Mouse (Mus musculus) NIH3T3 (cell line): ENCODE measurements around the gene Prm2.

Experiments used
- DNase-seq: peaks from one replicate; pipeline ENCODE4 v3.0.0-alpha.2; 2012; ENCODE audit warnings: low read depth

Prm2 gene

DNA sequence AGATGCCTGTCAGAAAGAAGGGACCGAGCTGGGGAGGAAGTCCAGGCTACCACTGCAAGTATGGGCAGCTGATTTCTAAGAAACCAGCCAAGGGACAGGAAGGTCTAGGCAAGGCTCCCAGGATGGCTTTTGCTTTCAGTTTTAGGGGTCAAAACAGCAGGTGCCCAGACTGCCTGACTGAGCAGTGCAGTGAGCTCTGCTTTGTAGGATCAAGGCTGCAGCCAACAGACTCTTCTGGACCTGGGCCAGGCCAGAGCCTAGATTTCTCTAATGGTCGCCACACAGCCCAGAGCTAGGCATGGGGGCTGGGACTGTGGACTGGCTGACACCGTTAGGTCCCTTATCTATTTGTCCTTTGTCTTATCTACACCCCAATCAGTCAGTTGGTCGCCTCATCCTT, 21.2 kb downstream of the Prm2 start:
- no peak for DNase-seq

DNA sequence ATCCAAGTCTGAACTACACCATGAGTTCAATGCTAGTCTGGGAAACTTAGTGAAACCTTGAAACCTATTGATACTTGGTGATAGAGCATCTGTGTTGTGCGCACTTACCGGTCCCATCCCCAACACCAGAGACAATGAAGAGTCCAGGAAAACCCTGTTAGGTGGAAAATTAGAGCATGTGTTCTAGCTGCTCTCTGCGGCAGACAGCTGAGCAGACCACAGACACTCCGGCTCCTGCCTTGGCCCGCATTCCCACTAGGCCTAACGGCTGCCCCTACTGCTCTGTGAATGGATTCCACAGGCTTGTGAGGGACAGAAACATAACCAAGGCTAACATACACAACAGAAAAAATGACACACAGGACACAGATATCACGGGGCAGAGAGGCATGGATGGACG, 22.4 kb downstream of the Prm2 start:
- no peak for DNase-seq

DNA sequence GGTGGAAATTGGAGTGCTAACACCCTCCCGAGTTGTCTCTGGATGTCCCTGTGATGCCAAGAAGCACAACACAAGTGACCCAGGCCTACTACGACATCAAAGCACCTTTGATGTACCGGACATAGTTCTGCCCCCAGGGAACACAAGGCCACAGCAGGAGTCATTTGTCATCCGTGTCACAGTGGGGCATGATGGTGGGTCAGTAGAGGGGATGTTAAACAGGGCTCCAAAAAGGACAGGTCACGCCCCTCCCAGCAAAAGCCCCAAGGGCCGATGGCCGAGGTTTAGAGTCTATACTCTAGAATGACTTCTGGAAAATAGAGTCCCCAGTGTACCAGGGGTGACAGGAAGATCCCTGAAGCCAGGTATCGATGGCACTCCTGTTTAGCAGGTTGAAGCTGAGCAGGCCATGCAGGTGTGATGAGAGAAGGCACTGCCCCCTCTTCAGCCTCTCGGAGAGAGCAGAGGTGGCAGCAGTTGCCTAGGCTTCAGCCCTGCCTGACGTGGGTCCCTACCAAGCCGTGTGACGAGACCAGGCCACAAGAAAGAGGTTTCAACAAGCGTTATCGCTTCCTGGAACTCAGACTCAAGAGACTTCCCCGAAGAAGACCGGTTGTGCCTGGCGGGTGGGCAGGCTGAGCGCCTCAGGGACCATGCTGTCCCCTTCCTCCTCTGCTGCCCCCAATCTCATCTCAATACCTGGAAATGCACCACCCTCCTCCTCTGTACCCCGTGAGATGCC, 24.0 kb downstream of the Prm2 start:
- no peak for DNase-seq

DNA sequence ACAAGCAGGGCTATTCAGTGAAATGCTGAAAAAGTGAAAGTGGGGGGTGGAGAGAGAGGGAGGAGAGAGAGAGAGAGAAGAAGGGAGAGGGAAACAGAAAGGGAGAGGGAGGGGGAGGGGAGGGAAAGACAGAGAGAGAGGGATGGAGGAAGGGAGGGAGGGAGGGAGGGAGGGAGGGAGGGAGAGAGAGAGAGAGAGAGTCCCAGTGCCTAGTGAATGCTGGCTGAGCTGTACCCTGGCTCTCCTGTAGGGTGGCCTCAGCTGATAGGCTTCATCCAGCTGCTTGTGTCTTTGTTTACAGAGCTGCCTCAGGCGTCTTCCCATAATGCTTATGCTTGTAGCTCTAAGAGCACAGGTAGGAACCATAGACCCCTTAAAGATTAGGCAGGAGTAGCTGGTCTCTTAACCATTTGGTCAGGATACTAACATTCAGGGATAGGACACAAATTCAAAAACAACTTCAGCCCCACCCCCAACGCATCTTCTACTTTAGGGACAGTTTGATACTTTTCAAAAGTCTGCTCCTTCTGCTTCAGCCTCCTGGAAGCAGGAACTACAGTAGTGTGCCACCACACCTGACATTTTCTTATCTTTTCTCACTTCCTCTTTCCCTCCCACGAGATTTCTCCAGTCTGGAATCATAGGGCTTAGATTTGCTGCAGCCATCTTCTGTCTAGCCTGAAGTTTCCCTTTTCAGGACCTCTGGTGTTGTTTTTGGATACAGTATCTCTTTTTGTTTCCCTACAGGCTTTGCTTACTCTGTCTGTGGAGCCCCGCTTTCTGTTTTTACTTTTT, 25.2 kb downstream of the Prm2 start:
- peak; percentile 61 for DNase-seq

DNA sequence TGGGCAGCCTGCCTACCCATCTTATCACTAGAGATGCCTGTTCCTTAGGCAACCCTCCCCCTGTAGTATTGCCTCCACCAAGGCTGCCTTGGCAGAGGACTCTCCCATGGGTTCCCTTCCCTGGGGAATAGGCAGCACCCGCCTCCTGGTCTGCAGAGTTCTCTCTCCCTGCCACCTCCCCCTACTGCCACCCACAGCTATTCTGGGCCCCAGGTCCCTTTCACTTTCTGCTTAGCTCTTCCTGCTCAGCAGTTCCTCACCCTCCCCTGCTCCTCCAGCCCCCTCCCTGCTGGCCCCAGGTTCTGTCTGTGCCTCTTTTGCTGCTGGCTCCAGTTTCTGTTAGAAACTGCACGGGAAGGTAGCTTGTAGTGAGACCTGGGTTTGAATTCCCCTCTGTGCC, 26.3 kb downstream of the Prm2 start:
- DNase-seq = no peak

DNA sequence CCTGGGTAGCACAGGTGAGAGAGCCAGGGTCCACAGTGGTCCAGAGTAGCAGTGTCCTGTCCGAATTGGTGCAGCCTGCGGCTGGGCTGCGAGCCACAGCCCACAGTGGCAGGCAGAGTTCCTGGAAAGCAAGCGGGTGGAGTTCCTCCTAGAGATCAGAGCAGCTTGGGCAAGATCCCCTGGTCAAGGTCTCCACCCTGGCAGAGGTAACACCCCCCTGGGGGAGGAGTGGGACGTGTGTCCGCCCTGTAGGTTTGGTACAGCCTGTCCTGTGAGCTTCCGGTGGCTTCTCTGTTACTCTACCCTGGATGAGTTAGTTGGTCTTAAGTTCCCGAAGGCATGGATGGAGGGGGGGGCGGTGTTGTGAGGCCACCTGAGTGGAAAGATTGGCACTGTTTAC, 27.1 kb downstream of the Prm2 start:
- DNase-seq = no peak

DNA sequence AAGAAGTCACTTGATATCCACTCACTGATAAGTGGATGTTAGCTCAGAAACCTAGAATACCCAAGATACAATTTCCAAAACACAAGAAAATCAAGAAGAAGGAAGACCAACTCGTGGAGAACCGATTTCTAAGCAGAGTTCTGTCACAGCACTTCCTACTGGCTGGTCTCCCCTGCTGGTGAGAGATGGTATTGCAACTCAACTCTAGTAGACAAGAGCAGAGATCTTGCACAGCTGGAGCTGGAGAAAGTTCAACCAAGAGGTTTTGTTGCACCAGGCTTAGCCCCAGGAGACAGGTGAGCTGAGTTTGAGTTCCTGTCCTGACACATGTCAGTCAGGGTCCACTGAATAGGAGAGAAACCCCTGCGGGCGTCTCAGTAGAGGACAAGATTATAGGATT, 28.8 kb downstream of the Prm2 start:
- DNase-seq = peak; percentile 84

DNA sequence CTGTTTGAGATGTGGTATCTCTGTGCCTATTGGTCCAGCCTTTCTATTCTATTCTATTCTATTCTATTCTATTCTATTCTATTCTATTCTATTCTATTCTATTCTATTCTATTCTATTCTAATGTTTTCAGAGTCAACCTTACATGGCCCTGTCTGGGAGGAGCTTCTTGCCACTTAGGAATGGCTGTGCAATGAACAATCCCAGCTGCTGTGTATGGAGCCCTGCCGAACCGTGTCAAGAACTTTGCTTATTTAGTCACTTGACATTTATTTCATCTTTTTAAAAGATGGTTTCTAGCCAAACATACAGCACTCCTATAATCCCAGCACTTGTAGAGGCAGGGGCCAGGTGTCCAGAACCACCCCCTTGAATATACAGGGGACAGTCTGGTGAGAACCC, 31.6 kb downstream of the Prm2 start:
- DNase-seq = no peak

DNA sequence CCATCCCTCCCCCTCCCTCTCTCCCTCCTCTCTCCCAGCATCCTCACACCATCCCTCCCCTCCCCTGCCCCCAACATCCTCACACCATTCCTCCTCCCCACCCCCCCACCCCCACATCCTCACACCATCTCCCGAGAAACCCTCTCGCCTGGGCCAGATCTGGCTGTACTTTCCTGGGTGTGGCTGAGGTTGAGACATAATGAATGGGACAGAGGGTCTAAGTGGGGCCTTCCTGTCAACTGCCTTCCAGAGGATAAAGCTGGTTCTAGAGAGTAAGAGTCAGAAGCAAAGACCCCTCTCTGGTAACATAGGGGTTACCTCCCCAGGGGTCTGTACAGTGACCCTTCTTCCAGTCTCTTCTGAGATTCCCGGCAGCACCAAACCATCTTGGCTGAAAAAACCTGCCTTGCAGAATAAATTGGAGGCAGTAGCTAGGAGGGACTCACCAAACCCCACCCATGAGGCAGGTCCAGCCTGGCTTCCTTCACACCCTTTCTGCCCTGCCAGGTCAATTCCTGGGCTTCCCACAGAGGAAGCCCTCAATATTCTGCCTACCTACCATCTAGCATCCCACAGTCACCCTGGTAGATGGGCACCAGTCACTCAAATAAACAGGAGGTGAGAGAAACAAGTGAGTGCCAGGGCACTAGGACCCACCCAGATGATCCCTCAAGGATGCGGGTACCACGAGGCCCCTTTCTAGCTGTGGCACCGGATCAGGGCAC, 32.2 kb downstream of the Prm2 start:
- no peak for DNase-seq

DNA sequence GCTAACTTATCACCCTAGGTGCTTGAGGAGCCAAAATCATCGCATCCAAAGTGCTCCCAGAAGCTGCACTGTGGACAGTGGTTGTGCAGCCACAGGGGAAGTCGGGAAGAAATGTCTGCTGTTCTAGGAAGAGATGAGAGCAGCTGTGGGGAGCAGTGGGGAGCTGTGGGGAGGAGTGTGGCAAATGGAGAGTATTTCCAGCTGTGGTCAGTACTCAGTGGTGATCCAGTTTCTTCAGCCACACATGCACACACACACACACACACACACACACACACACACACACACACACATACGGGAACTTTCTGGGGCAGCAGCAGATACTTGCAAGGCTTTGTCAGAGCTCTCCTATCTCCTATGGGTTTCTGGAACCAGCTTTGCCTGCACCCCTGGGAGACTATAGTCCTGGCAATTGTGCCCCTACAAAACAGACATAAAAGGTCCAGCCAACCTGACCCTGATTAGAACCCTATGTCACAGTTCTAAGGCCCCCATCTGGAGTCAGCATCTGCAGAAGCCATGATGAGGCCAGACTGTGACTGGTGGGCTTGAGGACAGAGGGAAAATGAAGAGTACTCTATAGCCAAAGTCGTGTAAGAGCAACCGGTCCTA, 33.3 kb downstream of the Prm2 start:
- DNase-seq = no peak

DNA sequence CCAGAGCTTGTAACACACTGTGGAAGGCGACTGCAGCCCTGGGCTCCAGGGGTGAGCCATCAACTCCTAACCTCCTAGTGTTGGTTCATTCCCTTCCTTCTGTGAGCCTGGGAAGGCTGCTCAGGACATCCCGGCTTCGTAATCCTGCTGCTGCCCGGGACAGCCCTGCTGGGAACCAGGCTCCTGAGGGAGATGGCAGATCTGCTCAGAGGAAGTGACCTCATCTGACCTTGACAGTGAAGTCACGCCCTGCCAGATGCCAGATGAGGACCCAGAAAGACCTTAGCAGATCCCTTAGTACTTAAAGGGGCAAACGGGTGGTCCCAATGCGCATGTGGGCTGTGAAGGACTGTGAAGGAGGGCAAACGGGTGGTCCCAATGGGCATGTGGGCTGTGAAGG, 34.8 kb downstream of the Prm2 start:
- no peak for DNase-seq

DNA sequence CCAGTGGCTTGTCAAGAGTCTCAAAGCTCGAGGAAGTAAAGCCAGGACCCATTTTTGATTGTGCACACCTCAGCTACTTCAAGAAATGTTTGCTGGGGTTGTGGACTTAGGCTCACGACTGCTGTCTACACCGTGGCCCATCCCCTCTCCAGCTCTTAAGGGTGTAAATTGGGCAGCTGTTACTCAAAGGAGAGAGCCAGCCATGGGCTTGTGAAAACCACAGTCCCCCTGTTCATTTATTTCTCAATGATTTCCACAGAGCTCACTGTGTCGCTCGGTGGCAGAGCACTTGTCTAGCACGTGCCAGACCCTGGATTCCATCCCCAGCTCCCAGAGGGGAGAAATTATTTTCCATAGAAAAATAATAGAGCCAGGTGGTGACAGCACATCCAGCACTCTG, 39.8 kb downstream of the Prm2 start:
- no peak for DNase-seq

DNA sequence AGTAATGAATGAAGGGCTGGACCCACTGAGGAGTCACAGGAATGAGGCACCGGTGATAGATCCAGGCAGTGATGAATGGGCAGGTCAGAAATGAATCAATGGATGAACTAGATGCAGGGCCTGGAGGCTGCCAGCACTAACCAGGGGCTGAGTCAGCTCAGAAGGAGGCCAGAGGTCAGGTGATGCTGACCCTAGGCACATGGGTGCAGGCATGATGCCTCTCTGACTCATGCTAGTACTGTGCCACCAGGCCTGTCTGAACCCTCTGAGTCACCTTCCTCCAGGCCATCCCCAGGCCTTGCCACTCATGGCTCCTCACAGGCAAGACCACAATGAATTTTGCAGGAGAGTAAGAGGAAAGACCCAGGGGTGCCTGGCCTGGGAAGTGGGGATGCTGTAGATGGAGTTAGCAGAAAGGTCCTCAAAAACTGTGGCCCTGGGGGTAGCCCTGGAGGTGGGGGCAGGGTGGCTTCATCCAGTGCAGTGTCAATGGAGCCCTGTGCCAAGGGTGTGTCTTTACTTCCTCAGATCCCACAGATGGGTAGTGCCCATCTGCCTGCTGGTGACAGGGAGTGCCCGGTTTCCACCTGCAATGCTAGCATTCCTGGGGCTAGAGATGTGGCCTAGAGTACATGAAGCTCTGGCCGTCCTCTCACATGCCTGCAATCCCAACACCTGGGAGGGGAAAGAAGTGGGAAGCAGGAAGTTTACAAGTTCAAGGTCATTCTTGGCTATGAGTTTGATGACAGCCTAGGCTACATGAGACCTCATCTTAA, 41.2 kb downstream of the Prm2 start:
- DNase-seq = peak; percentile 85

DNA sequence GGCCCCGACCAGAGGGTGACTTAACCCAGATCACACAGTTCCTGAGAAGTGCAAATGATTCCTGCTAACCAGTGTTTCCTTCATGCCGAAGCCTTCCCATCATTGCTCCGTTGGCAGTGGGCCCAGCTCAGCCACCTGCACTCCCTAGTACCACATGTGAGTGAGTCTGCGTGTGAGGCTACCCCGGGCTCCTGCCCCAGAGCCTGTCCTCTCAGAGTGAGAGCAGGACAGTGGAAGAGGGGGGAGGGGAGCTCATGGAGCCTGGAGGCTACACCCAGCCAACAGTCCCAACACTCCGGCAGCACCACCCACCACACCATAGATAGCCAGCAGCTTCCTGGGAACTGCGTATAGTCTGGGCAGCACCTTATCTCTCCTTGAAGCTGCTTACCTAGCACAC, 46.1 kb downstream of the Prm2 start:
- peak; percentile 64 for DNase-seq

DNA sequence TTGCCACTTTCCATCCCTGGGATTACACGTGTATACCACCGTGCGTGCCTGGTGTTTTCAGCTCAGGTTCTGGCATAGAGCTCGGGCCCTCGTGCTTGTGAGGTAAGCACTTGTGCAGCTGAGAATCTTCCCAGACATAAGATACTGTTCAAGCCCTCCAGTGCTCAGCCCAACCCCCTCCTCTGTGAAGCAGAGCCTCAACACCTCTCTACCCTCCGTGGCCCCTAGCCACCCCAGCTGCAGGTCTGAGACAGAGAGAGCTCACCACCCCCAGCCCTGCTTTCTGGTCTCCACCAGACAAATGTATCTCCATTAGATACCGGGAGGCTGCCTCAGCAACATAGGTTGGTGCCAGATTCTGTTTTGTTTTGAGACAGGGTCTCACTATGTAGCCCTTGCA, 46.7 kb downstream of the Prm2 start:
- DNase-seq = no peak
